Mouse (Mus musculus) cerebellum, postnatal 4 days (tissue): ENCODE measurements at regions not wholly inside any gene's neighbourhood (a gene's known extent, or its start where the extent isn't known, plus 50 kb on each side); places are given as distances from the start of the nearest gene placed in this dataset.
A peak's percentile ranks its signal among the peaks of the same experiment; 100 is the strongest.

Source experiments
- DNase-seq, 2 experiments: peaks; one replicate each; pipeline ENCODE4 v3.0.0; 2022; ENCODE audit warnings: low spot score in 2 of 2, mixed read lengths in 1 of 2

GRCm38 (mm10) chr4:25488479-25489069 lies 207.0 kb upstream of the Ufl1 start:
- DNase-seq: no peak

GRCm38 (mm10) chr4:25483621-25483933 lies 202.0 kb upstream of the Ufl1 start:
- no peak for DNase-seq

GRCm38 (mm10) chr4:25482933-25483620 lies 201.5 kb upstream of the Ufl1 start:
- no peak for DNase-seq

GRCm38 (mm10) chr4:25473026-25473425 lies 191.4 kb upstream of the Ufl1 start:
- no peak for DNase-seq

GRCm38 (mm10) chr4:25466490-25466889 lies 184.9 kb upstream of the Ufl1 start:
- no peak for DNase-seq

GRCm38 (mm10) chr4:25464792-25465590 lies 183.4 kb upstream of the Ufl1 start:
- no peak for DNase-seq

GRCm38 (mm10) chr4:25464069-25464468 lies 182.4 kb upstream of the Ufl1 start:
- DNase-seq: no peak

GRCm38 (mm10) chr4:25460127-25460526 lies 178.5 kb upstream of the Ufl1 start:
- DNase-seq: no peak

- DNase-seq: no peak
Observed at GRCm38 (mm10) chr4:25454752-25455151, 173.1 kb upstream of the Ufl1 start.

- no peak for DNase-seq
Observed at GRCm38 (mm10) chr4:25453127-25453806, 171.6 kb upstream of the Ufl1 start.

GRCm38 (mm10) chr4:25451865-25452264 lies 170.2 kb upstream of the Ufl1 start:
- DNase-seq: no peak

- DNase-seq: no peak
Observed at GRCm38 (mm10) chr4:25432203-25432602, 150.6 kb upstream of the Ufl1 start.

- DNase-seq: no peak
Observed at GRCm38 (mm10) chr4:25416330-25416729, 134.7 kb upstream of the Ufl1 start.

- DNase-seq: no peak
Observed at GRCm38 (mm10) chr4:25410440-25410839, 128.8 kb upstream of the Ufl1 start.

- peak in 1 of 2 experiments; percentile 38 for DNase-seq
Observed at GRCm38 (mm10) chr4:25408696-25409448, 127.3 kb upstream of the Ufl1 start.

- DNase-seq: no peak
Observed at GRCm38 (mm10) chr4:25407842-25408241, 126.2 kb upstream of the Ufl1 start.

GRCm38 (mm10) chr4:25389542-25389941 lies 107.9 kb upstream of the Ufl1 start:
- DNase-seq: no peak

GRCm38 (mm10) chr4:25372041-25372440 lies 90.4 kb upstream of the Ufl1 start:
- no peak for DNase-seq

- no peak for DNase-seq
Observed at GRCm38 (mm10) chr4:25364402-25364801, 82.8 kb upstream of the Ufl1 start.

GRCm38 (mm10) chr4:25337638-25338037 lies 56.0 kb upstream of the Ufl1 start:
- no peak for DNase-seq
